Mouse (Mus musculus) heart, embryonic 16.5 days (tissue): Measurements from ENCODE around the gene Ift140. TPM values are rescaled to one million over a fixed set of nuclear protein-coding genes. Genes with fewer than 3 reads are reported as not detected.

ENCODE experiments used
- ATAC-seq: fragments of 200-750 bp; cut with Nextera tagmentation; replicated peaks from 2 replicates; pipeline ENCODE4 v1.8.0; 2017; ENCODE audit warnings: moderate number of reproducible peaks; ENCODE audit not compliant: insufficient read depth, low FRiP score; ENCODE audit errors: extremely low read depth
- H3K27ac ChIP-seq: fragments of 300-500 bp; sonication (generic); 2 replicates; pipeline ENCODE4 v1.5.1; 2014; ENCODE audit warnings: mild to moderate bottlenecking, low read length, control low read depth, moderate library complexity
- H3K27me3 ChIP-seq: fragments of 300-500 bp; sonication (generic); 2 replicates; pipeline ENCODE4 v1.6.1; 2014; ENCODE audit warnings: low read length, mixed read lengths; ENCODE audit not compliant: control insufficient read depth, insufficient read depth
- H3K36me3 ChIP-seq: fragments of 300-500 bp; sonication (generic); 2 replicates; pipeline ENCODE4 v1.6.1; 2014; ENCODE audit not compliant: control insufficient read depth, insufficient read depth
- H3K4me1 ChIP-seq: fragments of 300-500 bp; sonication (generic); 2 replicates; pipeline ENCODE4 v1.6.1; 2014; ENCODE audit warnings: low read length, mixed read lengths; ENCODE audit not compliant: control insufficient read depth, insufficient read depth
- H3K4me2 ChIP-seq: fragments of 300-500 bp; sonication (generic); 2 replicates; pipeline ENCODE4 v1.6.1; 2014; ENCODE audit warnings: low read depth, mild to moderate bottlenecking, control low read depth, low read length
- H3K4me3 ChIP-seq: fragments of 300-500 bp; sonication (generic); 2 replicates; pipeline ENCODE4 v1.5.1; 2014; ENCODE audit warnings: mild to moderate bottlenecking, control low read depth, low read length
- H3K9ac ChIP-seq: fragments of 300-500 bp; sonication (generic); 2 replicates; pipeline ENCODE4 v1.6.1; 2014; ENCODE audit warnings: low read length, control low read depth
- H3K9me3 ChIP-seq: fragments of 300-500 bp; sonication (generic); replicated peaks from 2 replicates; pipeline ENCODE4 v1.6.1; 2016; ENCODE audit warnings: low read length; ENCODE audit not compliant: control insufficient read depth
- WGBS: fragments of 180-500 bp; shearing (Covaris S2); extraction: QIAGEN DNeasy Blood & Tissue Kit; methylation state at CpG from one replicate; pipeline ENCODE4 v1.1.7; 2014; 5-methylcytosine and 5-hydroxymethylcytosine counted together
- polyA plus RNA-seq: library from polyadenylated mRNA; unstranded; fragments of >200 nt; fragmentation: Nextera tagmentation; extraction: Ambion mirVana; gene quantifications from 2 replicates; pipeline ENCODE4 v1.2.1, GENCODE M21; 2015

The Ift140 gene
- polyA plus RNA-seq, 1 experiment from 2014 or later: 11.6 TPM

DNA sequence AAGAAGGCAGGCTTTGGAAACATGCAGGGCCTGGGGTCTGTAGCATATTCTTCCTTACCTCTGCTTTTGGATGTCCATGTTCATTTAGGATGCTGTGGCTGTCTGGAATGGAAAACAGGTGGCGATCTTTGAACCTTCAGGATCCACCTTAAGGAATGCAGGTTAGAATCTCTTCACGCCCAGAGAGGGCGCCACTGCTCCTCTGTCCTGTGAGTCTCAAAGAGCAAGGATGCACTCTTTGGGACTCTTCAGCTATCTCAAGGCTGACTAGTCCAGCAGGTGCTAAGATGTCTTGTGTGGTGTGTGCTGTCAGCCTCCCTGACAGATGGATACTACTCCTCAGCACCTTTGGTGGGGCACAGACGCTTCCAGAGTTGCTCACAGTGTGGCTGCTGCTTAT, 20.3 kb downstream of the Ift140 start:
- ATAC-seq: no peak
- Histone ChIP-seq H3K27ac (no peak overlapping the region), H3K4me3 (no peak overlapping the region), H3K4me1 (no peaks in the 10 kb centered on the region), H3K4me2 (no peak overlapping the region), H3K27me3 (no peaks in the 10 kb centered on the region), H3K9ac (no peak overlapping the region), H3K36me3 (peaks cover 13% of the 10 kb centered on the region), H3K9me3 (no peaks in the 10 kb centered on the region)
- 47% methylated on average over 4 of the region's 4 CpGs for WGBS

DNA sequence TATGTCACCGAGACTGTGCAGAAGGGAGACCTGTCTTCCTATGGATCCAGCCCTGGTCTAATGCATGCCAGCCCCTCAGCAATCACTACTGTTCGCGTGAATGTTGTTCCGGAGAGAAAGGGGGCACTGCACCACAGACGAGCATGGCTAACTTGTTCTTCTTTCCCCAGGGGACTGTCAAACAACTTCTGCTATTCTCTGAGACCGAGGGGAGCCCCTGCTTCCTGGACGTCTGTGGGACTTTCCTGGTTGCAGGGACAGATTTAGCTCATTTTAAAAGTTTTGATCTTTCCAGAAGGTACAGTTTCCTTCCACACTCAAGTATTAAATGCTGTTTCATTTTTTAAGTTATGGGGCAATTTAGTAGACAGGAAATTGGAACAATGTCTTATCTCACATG, 29.0 kb downstream of the Ift140 start:
- Histone ChIP-seq H3K4me3 (no peak overlapping the region), H3K9ac (no peak overlapping the region), H3K9me3 (no peaks in the 10 kb centered on the region), H3K27me3 (no peaks in the 10 kb centered on the region), H3K27ac (peak overlapping the region; percentile 41; the same call in 1 of the 2 replicates), H3K4me1 (no peaks in the 10 kb centered on the region), H3K4me2 (no peak overlapping the region), H3K36me3 (no peaks in the 10 kb centered on the region; the same call in 1 of the 2 replicates)
- 60% methylated on average over 7 of the region's 7 CpGs for WGBS
- no peak for ATAC-seq

DNA sequence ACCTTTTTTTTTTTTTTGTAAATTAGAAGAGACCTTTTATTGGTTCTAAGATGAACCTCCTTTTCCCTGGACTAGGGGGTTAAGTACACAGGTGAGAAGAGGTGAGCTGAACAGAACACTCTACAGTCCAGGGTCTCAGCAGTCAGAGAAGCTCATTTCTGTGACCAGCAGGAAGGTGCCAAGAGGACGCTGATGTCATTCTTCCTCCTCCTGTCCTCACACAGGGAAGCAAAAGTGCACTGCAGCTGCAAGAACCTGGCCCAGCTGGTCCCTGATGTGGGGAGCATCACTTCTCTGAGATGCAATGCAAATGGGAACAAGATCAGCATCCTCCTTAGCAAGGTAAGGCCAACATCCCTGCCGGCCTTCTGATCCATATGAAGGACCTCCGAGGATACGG, 29.4 kb downstream of the Ift140 start:
- Histone ChIP-seq H3K4me1 (no peaks in the 10 kb centered on the region), H3K9ac (no peak overlapping the region), H3K27me3 (no peaks in the 10 kb centered on the region), H3K36me3 (no peaks in the 10 kb centered on the region; the same call in 1 of the 2 replicates), H3K9me3 (no peaks in the 10 kb centered on the region), H3K4me3 (no peak overlapping the region), H3K27ac (no peak overlapping the region), H3K4me2 (no peak overlapping the region)
- WGBS: 82% methylated on average over 4 of the region's 4 CpGs
- no peak for ATAC-seq

DNA sequence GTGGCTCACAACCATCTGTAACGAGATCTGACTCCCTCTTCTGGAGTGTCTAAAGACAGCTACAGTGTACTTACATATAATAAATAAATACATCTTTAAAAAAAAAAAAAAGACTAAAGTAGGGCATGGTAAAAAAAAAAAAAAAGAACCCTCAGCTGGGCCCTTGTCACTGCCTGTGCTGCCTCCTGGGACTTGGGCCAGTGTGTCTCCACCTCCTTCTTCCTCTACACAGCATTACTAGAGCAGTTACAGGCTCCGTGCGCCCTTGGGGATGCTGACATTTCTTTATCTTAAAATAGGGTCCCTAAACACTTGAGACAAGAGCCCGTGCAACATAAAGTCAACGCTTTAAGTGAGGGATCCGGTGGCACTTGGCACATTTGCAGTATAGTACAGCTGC, 31.3 kb downstream of the Ift140 start:
- H3K9me3 ChIP-seq: no peaks in the 10 kb centered on the region
- H3K4me3 ChIP-seq: no peak overlapping the region
- 37% methylated on average over 5 of the region's 6 CpGs for WGBS
- no peak overlapping the region for H3K4me2 ChIP-seq
- no peaks in the 10 kb centered on the region; the same call in 1 of the 2 replicates for H3K36me3 ChIP-seq
- no peak for ATAC-seq
- no peak overlapping the region for H3K27ac ChIP-seq
- no peak overlapping the region for H3K9ac ChIP-seq
- H3K4me1 ChIP-seq: no peaks in the 10 kb centered on the region
- no peaks in the 10 kb centered on the region for H3K27me3 ChIP-seq

DNA sequence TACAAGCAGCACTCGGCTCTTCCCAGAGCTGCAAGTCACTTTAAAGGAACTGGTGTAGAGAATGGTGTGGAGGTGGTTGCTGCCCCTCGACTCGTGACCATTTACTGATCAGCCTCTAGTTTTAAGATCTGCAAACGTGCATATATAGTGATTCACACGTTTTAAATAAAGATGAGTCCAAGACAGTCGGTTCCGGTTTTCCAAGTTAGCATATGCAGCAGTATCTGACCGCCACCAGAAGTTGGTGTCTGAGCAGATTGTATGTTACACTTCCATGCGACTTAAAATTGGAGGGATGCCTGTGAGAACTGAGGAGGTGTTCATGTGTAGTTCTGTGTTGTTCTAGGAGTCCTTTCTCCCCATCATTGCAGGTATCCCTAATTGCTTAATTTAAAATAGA, 37.4 kb downstream of the Ift140 start:
- Histone ChIP-seq H3K9ac (no peak overlapping the region), H3K27me3 (no peaks in the 10 kb centered on the region), H3K27ac (no peak overlapping the region), H3K4me3 (no peak overlapping the region), H3K4me2 (no peak overlapping the region), H3K9me3 (no peaks in the 10 kb centered on the region), H3K4me1 (no peaks in the 10 kb centered on the region), H3K36me3 (peaks cover 12% of the 10 kb centered on the region; the same call in 1 of the 2 replicates)
- no peak for ATAC-seq
- WGBS: 80% methylated on average over 9 of the region's 9 CpGs

DNA sequence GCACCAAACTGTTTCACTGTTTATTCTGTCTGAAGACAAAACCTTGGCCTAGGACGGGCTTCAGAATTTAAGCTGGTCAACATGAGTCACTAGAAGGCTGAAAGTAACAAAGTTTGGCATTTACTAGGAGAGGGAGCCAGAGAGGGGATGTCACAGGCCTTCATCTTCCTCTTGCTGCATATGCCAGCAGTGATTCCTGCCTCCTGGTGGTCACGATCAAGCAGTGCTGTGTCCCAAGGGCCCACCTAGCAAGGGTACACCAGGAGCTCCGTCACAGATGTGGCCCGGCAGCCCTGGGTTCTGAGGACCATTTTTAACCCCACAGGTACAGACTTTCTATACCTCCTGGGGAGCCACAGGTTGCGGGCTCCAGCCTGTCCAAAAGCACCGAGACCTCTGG, 41.2 kb downstream of the Ift140 start:
- ATAC-seq: no peak
- 80% methylated on average over 6 of the region's 6 CpGs for WGBS
- peaks cover 15% of the 10 kb centered on the region for H3K36me3 ChIP-seq
- H3K4me1 ChIP-seq: no peaks in the 10 kb centered on the region
- no peaks in the 10 kb centered on the region for H3K27me3 ChIP-seq
- H3K4me2 ChIP-seq: no peak overlapping the region
- H3K27ac ChIP-seq: no peak overlapping the region
- H3K9me3 ChIP-seq: no peaks in the 10 kb centered on the region
- H3K9ac ChIP-seq: no peak overlapping the region
- no peak overlapping the region for H3K4me3 ChIP-seq

DNA sequence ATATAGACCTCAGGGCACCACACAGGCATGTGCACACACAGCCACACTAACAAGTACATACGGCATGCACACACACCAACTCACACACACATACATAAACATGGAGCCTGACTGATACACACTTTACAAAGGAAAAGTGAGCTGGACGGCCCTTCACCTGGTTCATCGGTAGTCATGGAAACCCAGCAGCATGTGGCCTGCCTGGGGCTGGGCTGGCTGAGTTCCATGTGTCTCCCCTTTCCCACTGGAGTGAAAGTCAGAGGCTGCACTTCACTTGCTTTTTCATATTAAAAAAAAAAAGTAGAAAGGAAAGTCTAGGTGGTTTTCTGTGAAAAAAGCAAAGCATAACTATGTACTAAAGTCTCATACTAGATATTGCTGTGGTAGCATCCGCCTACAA, 47.4 kb downstream of the Ift140 start:
- Histone ChIP-seq H3K27ac (peak overlapping the region; percentile 75), H3K27me3 (no peaks in the 10 kb centered on the region), H3K9me3 (no peaks in the 10 kb centered on the region), H3K4me2 (no peak overlapping the region), H3K9ac (no peak overlapping the region), H3K4me1 (peaks cover 23% of the 10 kb centered on the region), H3K36me3 (peaks cover 3% of the 10 kb centered on the region), H3K4me3 (no peak overlapping the region)
- WGBS: 86% methylated on average over 4 of the region's 4 CpGs
- no peak for ATAC-seq

DNA sequence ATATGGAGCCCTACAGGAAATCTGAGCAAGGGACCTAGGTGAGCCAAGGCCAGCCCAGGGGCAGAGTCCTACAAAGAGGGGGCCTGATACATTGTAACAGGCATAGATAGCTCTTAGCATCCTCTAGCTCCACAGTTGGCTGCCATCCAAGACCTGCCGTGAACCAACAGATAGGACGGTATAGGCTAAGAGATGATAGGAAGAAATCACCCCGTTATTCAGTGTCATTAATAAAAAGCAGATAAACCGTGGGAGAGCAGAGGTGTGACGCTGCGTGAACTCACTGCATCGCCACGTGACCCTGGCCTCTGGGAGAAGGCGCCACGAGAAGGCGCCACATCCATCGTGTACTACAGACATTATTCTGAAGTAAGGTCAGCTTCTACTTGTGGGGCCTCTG, 48.0 kb downstream of the Ift140 start:
- Histone ChIP-seq H3K9ac (no peak overlapping the region), H3K27ac (peak overlapping the region; percentile 75), H3K4me1 (peaks cover 24% of the 10 kb centered on the region), H3K36me3 (peaks cover 3% of the 10 kb centered on the region), H3K4me3 (no peak overlapping the region), H3K4me2 (no peak overlapping the region), H3K27me3 (no peaks in the 10 kb centered on the region), H3K9me3 (no peaks in the 10 kb centered on the region)
- peak; percentile 33; the same call in 1 of the 2 replicates for ATAC-seq
- 29% methylated on average over 12 of the region's 12 CpGs for WGBS

DNA sequence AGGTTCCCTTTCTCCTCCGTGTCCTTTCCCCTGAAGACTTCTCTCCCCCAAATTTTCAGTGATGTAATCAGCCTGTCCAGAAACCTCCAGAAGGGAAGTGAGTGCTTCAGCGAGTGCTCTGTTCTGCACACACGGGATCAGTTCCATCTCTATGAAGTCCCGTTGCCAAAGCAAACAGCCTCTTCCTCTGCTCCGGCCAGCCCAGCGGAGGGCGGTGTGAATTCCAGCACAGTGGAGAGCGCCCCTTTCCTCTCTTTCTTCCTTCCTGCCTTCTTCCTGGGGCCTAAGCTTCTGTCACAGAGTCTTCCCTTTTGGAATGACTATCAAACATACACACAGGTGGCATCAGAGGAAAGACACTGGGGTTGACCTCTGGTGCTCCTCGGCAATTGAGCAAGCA, 48.5 kb downstream of the Ift140 start:
- Histone ChIP-seq H3K9ac (no peak overlapping the region), H3K27me3 (no peaks in the 10 kb centered on the region), H3K36me3 (peaks cover 3% of the 10 kb centered on the region), H3K9me3 (no peaks in the 10 kb centered on the region), H3K27ac (peak overlapping the region; percentile 75), H3K4me3 (no peak overlapping the region), H3K4me1 (peaks cover 24% of the 10 kb centered on the region), H3K4me2 (no peak overlapping the region)
- 39% methylated on average over 9 of the region's 9 CpGs for WGBS
- peak; percentile 79 for ATAC-seq

DNA sequence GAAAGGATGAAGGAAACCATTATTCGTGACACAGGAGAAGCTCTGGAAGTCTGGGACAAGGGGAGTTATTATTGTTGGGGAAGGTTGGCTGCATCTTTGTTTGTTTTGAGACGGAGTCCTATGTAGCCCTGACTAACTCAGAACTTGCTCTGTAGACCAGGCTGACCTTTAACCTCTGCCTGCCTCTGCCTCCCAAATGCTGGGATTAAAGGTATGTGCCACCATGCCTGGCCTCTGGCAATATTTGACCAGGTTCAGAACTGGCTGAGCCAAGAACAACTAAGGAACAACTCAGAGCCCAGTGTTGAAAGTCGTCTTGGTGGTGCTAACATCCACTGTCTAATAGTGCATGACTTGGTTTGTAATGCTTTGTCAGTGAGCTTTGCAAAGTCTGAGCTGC, 49.3 kb downstream of the Ift140 start:
- Histone ChIP-seq H3K4me3 (no peak overlapping the region), H3K9ac (no peak overlapping the region), H3K36me3 (no peaks in the 10 kb centered on the region), H3K27me3 (no peaks in the 10 kb centered on the region), H3K27ac (peak overlapping the region; percentile 64), H3K4me1 (peaks cover 24% of the 10 kb centered on the region), H3K4me2 (no peak overlapping the region), H3K9me3 (no peaks in the 10 kb centered on the region)
- WGBS: 74% methylated on average over 3 of the region's 3 CpGs
- ATAC-seq: no peak
